Mouse (Mus musculus) heart, adult 2 months (tissue): ENCODE results near the gene Acot4.

Experiments used
- CTCF ChIP-seq: fragments of 200-600 bp; IDR thresholded peaks from 2 replicates; pipeline ENCODE4 v1.8.1; 2022; ENCODE audit warnings: antibody characterized with exemption, mild to moderate bottlenecking, moderate library complexity
- EP300 ChIP-seq: fragments of 200-500 bp; IDR thresholded peaks from 2 replicates; pipeline ENCODE4 v1.6.1; 2011; ENCODE audit warnings: low read depth, low read length, control low read depth; ENCODE audit not compliant: insufficient read depth
- POLR2A ChIP-seq: fragments of 200-500 bp; IDR thresholded peaks from 2 replicates; pipeline ENCODE4 v1.6.1; 2011; ENCODE audit warnings: mild to moderate bottlenecking, low read depth, low read length, control low read depth; ENCODE audit not compliant: insufficient read depth

DNA sequence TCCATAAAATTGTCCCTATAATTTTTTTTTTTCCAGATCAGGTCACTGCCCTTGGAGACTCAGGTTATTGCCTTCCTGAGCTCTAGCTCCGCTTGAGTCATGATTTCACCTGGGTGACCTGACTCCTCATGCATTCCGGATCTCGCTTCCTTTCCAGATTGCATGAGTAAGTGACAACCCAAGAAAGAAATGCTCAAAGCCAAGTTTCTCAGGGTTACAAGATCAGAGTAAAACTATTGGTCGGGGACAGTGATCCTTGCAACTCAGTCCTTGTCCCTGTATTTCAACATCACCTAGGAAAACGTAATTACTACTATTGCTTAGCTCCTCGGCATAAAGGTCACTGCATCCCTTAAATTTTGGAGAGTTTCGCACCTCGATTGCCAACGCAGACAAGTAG lies 30.8 kb downstream of the Acot4 start, which contains the start of gene Acot5:
- no peak for TF ChIP-seq POLR2A
- no peak for TF ChIP-seq EP300
- no peak for TF ChIP-seq CTCF
